Mouse (Mus musculus): ENCODE measurements around the gene Zbtb7a. TPM values are rescaled to one million over a fixed set of nuclear protein-coding genes. Genes with fewer than 3 reads are reported as not detected.

The Zbtb7a gene
- polyA plus RNA-seq, 1 experiment from 2014 or later: 11.0 TPM

GRCm38 (mm10) chr10:81112946-81113345 is 22.1 kb upstream of the Zbtb7a start:
- no peak overlapping the region for H3K4me2 ChIP-seq (ENCODE audit: low read depth, low read length)
- no peak overlapping the region for H3K9ac ChIP-seq (replicated peaks; ENCODE audit: low read depth, low read length)
- no peak overlapping the region for H3K27ac ChIP-seq (ENCODE audit: low read depth, low read length)
- H3K27me3 ChIP-seq (ENCODE audit: control insufficient read depth, insufficient read depth, low read length): no peaks in the 10 kb centered on the region
- H3K4me3 ChIP-seq (ENCODE audit: low read depth, low read length): no peak overlapping the region
- H3K9me3 ChIP-seq (ENCODE audit: control insufficient read depth, low read length): no peaks in the 10 kb centered on the region
- H3K36me3 ChIP-seq (ENCODE audit: control insufficient read depth, insufficient read depth, low read length): peaks cover 62% of the 10 kb centered on the region
- H3K4me1 ChIP-seq (ENCODE audit: control insufficient read depth, insufficient read depth, low read length): no peaks in the 10 kb centered on the region
- 93% methylated on average over 6 of the region's 6 CpGs for WGBS
- ATAC-seq (ENCODE audit: low read depth): no peak

- Histone ChIP-seq H3K36me3 (ENCODE audit: control insufficient read depth, insufficient read depth, low read length) (peaks cover 83% of the 10 kb centered on the region), H3K4me1 (ENCODE audit: control insufficient read depth, insufficient read depth, low read length) (no peaks in the 10 kb centered on the region)
- 93% methylated on average over 10 of the region's 10 CpGs for WGBS
Observed at GRCm38 (mm10) chr10:81119625-81120024, 15.4 kb upstream of the Zbtb7a start.

GRCm38 (mm10) chr10:81120650-81121049 is 14.4 kb upstream of the Zbtb7a start:
- Histone ChIP-seq H3K4me1 (ENCODE audit: control insufficient read depth, insufficient read depth, low read length) (no peaks in the 10 kb centered on the region), H3K9ac (replicated peaks; ENCODE audit: low read depth, low read length) (no peak overlapping the region), H3K4me3 (ENCODE audit: low read depth, low read length) (no peak overlapping the region), H3K27ac (ENCODE audit: low read depth, low read length) (no peak overlapping the region), H3K36me3 (ENCODE audit: control insufficient read depth, insufficient read depth, low read length) (peaks cover 72% of the 10 kb centered on the region), H3K4me2 (ENCODE audit: low read depth, low read length) (no peak overlapping the region), H3K27me3 (ENCODE audit: control insufficient read depth, insufficient read depth, low read length) (no peaks in the 10 kb centered on the region), H3K9me3 (ENCODE audit: control insufficient read depth, low read length) (no peaks in the 10 kb centered on the region)
- 89% methylated on average over 7 of the region's 7 CpGs for WGBS
- ATAC-seq (ENCODE audit: low read depth): no peak

More at GRCm38 (mm10) chr10:81119625-81120024, 15.4 kb upstream of the Zbtb7a start:
- Histone ChIP-seq H3K4me2 (ENCODE audit: low read depth, low read length) (no peak overlapping the region), H3K4me3 (ENCODE audit: low read depth, low read length) (no peak overlapping the region), H3K27ac (ENCODE audit: low read depth, low read length) (no peak overlapping the region), H3K9ac (replicated peaks; ENCODE audit: low read depth, low read length) (no peak overlapping the region), H3K9me3 (ENCODE audit: control insufficient read depth, low read length) (no peaks in the 10 kb centered on the region), H3K27me3 (ENCODE audit: control insufficient read depth, insufficient read depth, low read length) (no peaks in the 10 kb centered on the region)
- ATAC-seq (ENCODE audit: low read depth): no peak

DNA sequence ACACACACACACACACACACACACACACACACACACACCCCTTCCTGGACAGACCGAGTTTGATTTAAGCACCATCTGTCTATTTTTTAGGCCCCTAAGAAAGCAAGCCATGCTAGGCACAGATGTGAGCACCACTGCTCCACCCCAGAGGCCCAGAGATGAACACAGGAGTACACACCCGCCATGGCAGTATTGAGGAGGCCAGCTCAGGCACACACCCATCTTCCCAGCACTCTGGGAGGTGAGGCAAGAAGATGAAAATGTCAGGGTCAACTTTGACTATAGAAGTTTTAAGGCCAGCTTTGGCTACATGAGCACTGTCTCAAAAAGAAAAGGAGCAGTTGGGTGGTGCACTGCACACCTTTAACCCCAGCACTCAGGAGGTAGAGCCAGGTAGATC is 12.1 kb upstream of the Zbtb7a start:
- Histone ChIP-seq H3K36me3 (ENCODE audit: control insufficient read depth, insufficient read depth, low read length) (peaks cover 55% of the 10 kb centered on the region), H3K4me2 (ENCODE audit: low read depth, low read length) (no peak overlapping the region), H3K27me3 (ENCODE audit: control insufficient read depth, insufficient read depth, low read length) (no peaks in the 10 kb centered on the region), H3K9ac (replicated peaks; ENCODE audit: low read depth, low read length) (no peak overlapping the region), H3K9me3 (ENCODE audit: control insufficient read depth, low read length) (no peaks in the 10 kb centered on the region), H3K27ac (ENCODE audit: low read depth, low read length) (no peak overlapping the region), H3K4me1 (ENCODE audit: control insufficient read depth, insufficient read depth, low read length) (no peaks in the 10 kb centered on the region), H3K4me3 (ENCODE audit: low read depth, low read length) (no peak overlapping the region)
- ATAC-seq (ENCODE audit: low read depth): no peak
- WGBS: 88% methylated on average over 2 of the region's 2 CpGs

- Histone ChIP-seq H3K4me2 (ENCODE audit: low read depth, low read length) (no peak overlapping the region), H3K9ac (replicated peaks; ENCODE audit: low read depth, low read length) (no peak overlapping the region), H3K9me3 (ENCODE audit: control insufficient read depth, low read length) (no peaks in the 10 kb centered on the region), H3K36me3 (ENCODE audit: control insufficient read depth, insufficient read depth, low read length) (peaks cover 53% of the 10 kb centered on the region), H3K4me1 (ENCODE audit: control insufficient read depth, insufficient read depth, low read length) (no peaks in the 10 kb centered on the region), H3K27me3 (ENCODE audit: control insufficient read depth, insufficient read depth, low read length) (no peaks in the 10 kb centered on the region), H3K4me3 (ENCODE audit: low read depth, low read length) (no peak overlapping the region), H3K27ac (ENCODE audit: low read depth, low read length) (no peak overlapping the region)
- 87% methylated on average over 11 of the region's 11 CpGs for WGBS
- ATAC-seq (ENCODE audit: low read depth): no peak
Observed at GRCm38 (mm10) chr10:81123500-81123899, 11.5 kb upstream of the Zbtb7a start.

- peaks cover 21% of the 10 kb centered on the region for H3K4me1 ChIP-seq (ENCODE audit: control insufficient read depth, insufficient read depth, low read length)
- under 1% methylated on average over 16 of the region's 16 CpGs for WGBS
- H3K36me3 ChIP-seq (ENCODE audit: control insufficient read depth, insufficient read depth, low read length): no peaks in the 10 kb centered on the region
- no peak overlapping the region for H3K4me3 ChIP-seq (ENCODE audit: low read depth, low read length)
- H3K9ac ChIP-seq (replicated peaks; ENCODE audit: low read depth, low read length): no peak overlapping the region
- H3K4me2 ChIP-seq (ENCODE audit: low read depth, low read length): no peak overlapping the region
- no peak overlapping the region for H3K27ac ChIP-seq (ENCODE audit: low read depth, low read length)
- H3K9me3 ChIP-seq (ENCODE audit: control insufficient read depth, low read length): no peaks in the 10 kb centered on the region
- ATAC-seq (ENCODE audit: low read depth): no peak
- H3K27me3 ChIP-seq (ENCODE audit: control insufficient read depth, insufficient read depth, low read length): peaks cover 17% of the 10 kb centered on the region
Observed at GRCm38 (mm10) chr10:81134181-81134587, 836 bp upstream of the Zbtb7a start.

DNA sequence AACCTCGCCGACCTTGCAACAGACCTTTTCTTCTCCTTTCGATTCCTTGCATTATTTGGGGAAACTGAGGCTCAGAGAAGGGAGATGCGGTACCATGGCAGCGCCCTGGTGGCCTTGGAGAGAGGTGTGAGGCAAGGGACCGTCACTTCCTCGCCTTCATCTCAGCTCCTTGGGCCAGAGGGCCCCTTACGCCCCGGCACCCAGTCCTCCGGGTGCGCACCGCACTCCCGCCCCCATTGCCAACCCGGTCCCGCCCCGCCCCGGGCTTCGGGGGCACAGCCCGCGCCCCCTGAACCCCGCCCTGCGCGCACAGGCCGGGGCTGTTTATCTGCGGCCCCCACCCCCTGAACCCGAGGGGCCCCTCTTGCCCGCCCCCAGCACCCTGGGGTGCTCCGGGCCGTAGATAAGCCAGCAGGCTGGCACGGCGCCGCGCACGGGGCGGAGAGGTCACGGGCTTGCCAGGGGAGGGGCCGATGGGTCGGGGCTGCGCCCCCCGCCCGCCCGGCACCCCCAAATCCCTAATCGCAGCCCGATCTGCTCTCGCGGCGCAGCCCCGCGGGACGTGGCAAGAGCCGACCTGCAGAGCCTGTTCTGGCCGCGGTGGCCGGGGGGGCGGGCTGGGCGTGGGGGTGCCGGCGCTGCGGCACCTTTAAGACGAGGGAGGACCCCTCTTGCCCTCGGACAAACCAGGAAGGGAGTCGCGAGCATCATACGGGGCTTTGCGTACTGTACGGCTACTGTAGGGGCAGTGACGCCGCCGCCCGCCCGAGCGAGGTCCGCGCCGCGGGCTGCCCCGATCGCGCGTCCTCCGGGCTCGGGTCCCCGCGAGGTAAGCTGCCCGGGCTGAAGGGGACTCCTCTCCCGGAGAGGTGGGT is 1.0 kb downstream of the Zbtb7a start:
- Histone ChIP-seq H3K27me3 (ENCODE audit: control insufficient read depth, insufficient read depth, low read length) (peaks cover 17% of the 10 kb centered on the region), H3K4me3 (ENCODE audit: low read depth, low read length) (peak overlapping the region; percentile 85), H3K36me3 (ENCODE audit: control insufficient read depth, insufficient read depth, low read length) (no peaks in the 10 kb centered on the region), H3K27ac (ENCODE audit: low read depth, low read length) (peak overlapping the region; percentile 97), H3K4me2 (ENCODE audit: low read depth, low read length) (peak overlapping the region; percentile 99), H3K9me3 (ENCODE audit: control insufficient read depth, low read length) (no peaks in the 10 kb centered on the region), H3K4me1 (ENCODE audit: control insufficient read depth, insufficient read depth, low read length) (peaks cover 38% of the 10 kb centered on the region), H3K9ac (replicated peaks; ENCODE audit: low read depth, low read length) (peak overlapping the region; percentile 92)
- WGBS: under 1% methylated on average over 85 of the region's 86 CpGs
- ATAC-seq (ENCODE audit: low read depth): peak; percentile 29; the same call in 1 of the 2 replicates

GRCm38 (mm10) chr10:81136706-81137231 is 1.7 kb downstream of the Zbtb7a start:
- peak overlapping the region; percentile 99 for H3K4me2 ChIP-seq (ENCODE audit: low read depth, low read length)
- H3K9me3 ChIP-seq (ENCODE audit: control insufficient read depth, low read length): no peaks in the 10 kb centered on the region
- peaks cover 17% of the 10 kb centered on the region for H3K27me3 ChIP-seq (ENCODE audit: control insufficient read depth, insufficient read depth, low read length)
- WGBS: 1% methylated on average over 42 of the region's 50 CpGs
- peak; percentile 44 for ATAC-seq (ENCODE audit: low read depth)
- peak overlapping the region; percentile 85 for H3K4me3 ChIP-seq (ENCODE audit: low read depth, low read length)
- peak overlapping the region; percentile 97 for H3K27ac ChIP-seq (ENCODE audit: low read depth, low read length)
- H3K9ac ChIP-seq (replicated peaks; ENCODE audit: low read depth, low read length): peak overlapping the region; percentile 92
- no peaks in the 10 kb centered on the region for H3K36me3 ChIP-seq (ENCODE audit: control insufficient read depth, insufficient read depth, low read length)
- H3K4me1 ChIP-seq (ENCODE audit: control insufficient read depth, insufficient read depth, low read length): peaks cover 42% of the 10 kb centered on the region
